Mouse (Mus musculus) granulocyte monocyte progenitor cell, adult 5-6 weeks (primary cell): ENCODE data around the gene Zfp92. TPM values are rescaled to one million over a fixed set of nuclear protein-coding genes. Genes with fewer than 3 reads are reported as not detected.

Experiments
- ATAC-seq: replicated peaks from 2 replicates; pipeline ENCODE4 v1.8.0; 2016; ENCODE audit warnings: mild to moderate bottlenecking, moderate TSS enrichment, inconsistent platforms; ENCODE audit not compliant: poor library complexity, severe bottlenecking
- total RNA-seq, 2 experiments: library from RNA; stranded (forward) in 1 of 2; stranded (reverse) in 1 of 2; fragments of 200-712, 200-1000 nt in 1 of 2; fragments of >200 nt in 1 of 2; fragmentation: Nextera tagmentation in 1 of 2; gene quantifications; 2 replicates each; pipeline ENCODE4 v1.2.3; 2014 to 2017

The Zfp92 gene
- total RNA-seq, 2 experiments from 2014 or later, result not detected

GRCm38 (mm10) chrX:73471764-73472163 is 60.9 kb downstream of the Zfp92 start:
- ATAC-seq, result no peak

- ATAC-seq, result no peak
These were observed 63.7 kb downstream of the Zfp92 start for GRCm38 (mm10) chrX:73474340-73475165.

GRCm38 (mm10) chrX:73475658-73476256 is 64.9 kb downstream of the Zfp92 start:
- no peak for ATAC-seq

DNA sequence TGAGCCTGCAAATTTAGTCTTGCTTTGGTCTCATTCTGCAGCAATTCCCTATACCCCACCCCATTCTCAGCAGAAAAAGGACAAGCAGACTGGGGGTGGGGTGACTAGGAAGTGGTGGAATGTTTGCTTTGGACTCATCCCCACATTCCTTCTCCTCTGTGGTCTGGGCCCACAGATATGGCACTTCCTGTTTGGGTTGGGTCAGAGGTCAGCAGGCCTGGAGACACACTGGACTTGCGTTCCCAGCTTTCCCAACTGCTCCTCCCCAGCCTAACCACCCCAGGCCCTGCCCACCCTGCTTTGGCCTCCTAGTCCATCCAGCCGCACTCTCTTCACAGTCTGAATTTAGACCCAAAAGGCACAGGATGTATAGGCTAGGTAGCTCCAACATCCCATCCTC is 65.7 kb downstream of the Zfp92 start:
- no peak for ATAC-seq

GRCm38 (mm10) chrX:73477500-73477899 is 66.6 kb downstream of the Zfp92 start:
- no peak for ATAC-seq

Other genes starting within 250 kb of the Zfp92 start
- not detected in 2 replicates for gene Spin2d, start 234.1 kb upstream of the Zfp92 start, total RNA-seq (2014; fragmentation: Nextera tagmentation)
- 1.6 TPM in 1 of 2 replicates, not detected in the other for gene Spin2d, start 234.1 kb upstream of the Zfp92 start, total RNA-seq (2017)
- gene Xlr3b, start 218.9 kb upstream of the Zfp92 start, total RNA-seq (2014; fragmentation: Nextera tagmentation), result 1.3 and 16.8 TPM in 2 replicates
- gene Xlr3b, start 218.9 kb upstream of the Zfp92 start, total RNA-seq (2017), result 7.8 and 7.9 TPM in 2 replicates
- 17.1 and 17.2 TPM in 2 replicates for gene Xlr4b, start 196.8 kb upstream of the Zfp92 start, total RNA-seq (2014; fragmentation: Nextera tagmentation)
- 13.2 and 15.7 TPM in 2 replicates for gene Xlr4b, start 196.8 kb upstream of the Zfp92 start, total RNA-seq (2017)
- 2.3 and 5.9 TPM in 2 replicates for gene F8a, start 182.8 kb upstream of the Zfp92 start, total RNA-seq (2014; fragmentation: Nextera tagmentation)
- 3.9 and 4.2 TPM in 2 replicates for gene F8a, start 182.8 kb upstream of the Zfp92 start, total RNA-seq (2017)
- gene Xlr4c, start 168.0 kb upstream of the Zfp92 start, total RNA-seq (2014; fragmentation: Nextera tagmentation), result 2.9 and 13.5 TPM in 2 replicates
- gene Xlr4c, start 168.0 kb upstream of the Zfp92 start, total RNA-seq (2017), result 5.9 and 8.6 TPM in 2 replicates
- gene Xlr3c, start 145.7 kb upstream of the Zfp92 start, total RNA-seq (2014; fragmentation: Nextera tagmentation), result not detected in 2 replicates
- gene Xlr3c, start 145.7 kb upstream of the Zfp92 start, total RNA-seq (2017), result not detected in 2 replicates
- not detected in 2 replicates for gene Xlr5a, start 118.1 kb upstream of the Zfp92 start, total RNA-seq (2014; fragmentation: Nextera tagmentation)
- gene Xlr5a, start 118.1 kb upstream of the Zfp92 start, total RNA-seq (2017), result not detected in 2 replicates
- not detected in 2 replicates for gene Xlr5c, start 118.1 kb upstream of the Zfp92 start, total RNA-seq (2014; fragmentation: Nextera tagmentation)
- not detected in 2 replicates for gene Xlr5c, start 118.1 kb upstream of the Zfp92 start, total RNA-seq (2017)
- gene Gm45015, start 74.3 kb upstream of the Zfp92 start, total RNA-seq (2014; fragmentation: Nextera tagmentation), result not detected in 2 replicates
- not detected in 2 replicates for gene Gm45015, start 74.3 kb upstream of the Zfp92 start, total RNA-seq (2017)
- 8.5 and 11.9 TPM in 2 replicates for gene Zfp275, start 68.5 kb upstream of the Zfp92 start, total RNA-seq (2014; fragmentation: Nextera tagmentation)
- 7.9 and 8.1 TPM in 2 replicates for gene Zfp275, start 68.5 kb upstream of the Zfp92 start, total RNA-seq (2017)
- gene Gm18336, start 12.4 kb upstream of the Zfp92 start, total RNA-seq (2014; fragmentation: Nextera tagmentation), result not detected in 2 replicates
- gene Gm18336, start 12.4 kb upstream of the Zfp92 start, total RNA-seq (2017), result not detected in 2 replicates
- gene Trex2, start 24.2 kb downstream of the Zfp92 start, total RNA-seq (2014; fragmentation: Nextera tagmentation), result not detected in 2 replicates
- not detected in 2 replicates for gene Trex2, start 24.2 kb downstream of the Zfp92 start, total RNA-seq (2017)
- 24.2 and 29.1 TPM in 2 replicates for gene Haus7, start 47.9 kb downstream of the Zfp92 start, total RNA-seq (2014; fragmentation: Nextera tagmentation)
- 51.8 and 70.7 TPM in 2 replicates for gene Haus7, start 47.9 kb downstream of the Zfp92 start, total RNA-seq (2017)
- gene Bgn, start 72.5 kb downstream of the Zfp92 start, total RNA-seq (2014; fragmentation: Nextera tagmentation), result not detected in 2 replicates
- gene Bgn, start 72.5 kb downstream of the Zfp92 start, total RNA-seq (2017), result not detected in 2 replicates
- not detected in 2 replicates for gene Atp2b3, start 92.0 kb downstream of the Zfp92 start, total RNA-seq (2014; fragmentation: Nextera tagmentation)
- gene Atp2b3, start 92.0 kb downstream of the Zfp92 start, total RNA-seq (2017), result not detected in 2 replicates
- gene Dusp9, start 228.3 kb downstream of the Zfp92 start, total RNA-seq (2014; fragmentation: Nextera tagmentation), result 0.26 and 0.41 TPM in 2 replicates
- 0.30 and 0.88 TPM in 2 replicates for gene Dusp9, start 228.3 kb downstream of the Zfp92 start, total RNA-seq (2017)
- 2.5 TPM in 1 of 2 replicates, not detected in the other for gene Pnck, start 249.0 kb downstream of the Zfp92 start, total RNA-seq (2014; fragmentation: Nextera tagmentation)
- not detected in 2 replicates for gene Pnck, start 249.0 kb downstream of the Zfp92 start, total RNA-seq (2017)